Mouse (Mus musculus) MEL (cell line): ENCODE measurements around the gene Olfr462. TPM values are rescaled to one million over a fixed set of nuclear protein-coding genes. Genes with fewer than 3 reads are reported as not detected.
"Not testable (repeated sequence)": the region's sequence is repeated elsewhere in the genome, so short reads cannot be mapped to it uniquely, and the experiment has no call there.

ENCODE experiments used
- DNase-seq: peaks from one replicate; pipeline ENCODE4 v3.0.0; 2011; ENCODE audit warnings: low read depth, low spot score
- H3K27ac ChIP-seq: 2 replicates; pipeline ENCODE4 v1.5.1; 2012; ENCODE audit warnings: low read depth, mild to moderate bottlenecking, control low read depth, low read length, moderate library complexity; ENCODE audit not compliant: control insufficient read depth
- H3K27me3 ChIP-seq, 2 experiments: fragments of 150-350 bp in 1 of 2; sonication (generic) in 1 of 2; 2 replicates each; pipeline ENCODE4 v1.6.1; 2012; ENCODE audit warnings: low read length in 2 of 2, mild to moderate bottlenecking in 2 of 2, improper control_type of control experiment in 1 of 2, moderate library complexity in 1 of 2; ENCODE audit not compliant: insufficient read depth in 2 of 2, control insufficient read depth in 1 of 2
- H3K36me3 ChIP-seq, 2 experiments: 2 replicates each; pipeline ENCODE4 v1.6.1; 2012 to 2014; ENCODE audit warnings: low read length in 2 of 2, improper control_type of control experiment in 1 of 2, inconsistent platforms in 1 of 2, mild to moderate bottlenecking in 1 of 2; ENCODE audit not compliant: insufficient read depth in 2 of 2, control insufficient read depth in 1 of 2
- H3K4me1 ChIP-seq, 2 experiments: fragments of 150-350 bp in 1 of 2; sonication (generic) in 1 of 2; 2 replicates each; pipeline ENCODE4 v1.6.1; 2012; ENCODE audit warnings: low read length in 2 of 2, improper control_type of control experiment in 1 of 2, mild to moderate bottlenecking in 1 of 2; ENCODE audit not compliant: insufficient read depth in 2 of 2, control insufficient read depth in 1 of 2
- H3K4me3 ChIP-seq, 2 experiments: fragments of 150-350 bp in 1 of 2; sonication (generic) in 1 of 2; 2 replicates each; pipeline ENCODE4 v1.5.1; 2012; ENCODE audit warnings: low read depth in 2 of 2, low read length in 2 of 2, mild to moderate bottlenecking in 2 of 2, moderate library complexity in 2 of 2, control low read depth in 1 of 2, improper control_type of control experiment in 1 of 2; ENCODE audit not compliant: control insufficient read depth in 1 of 2, insufficient read depth in 1 of 2
- H3K79me2 ChIP-seq: 2 replicates; pipeline ENCODE4 v1.6.1; 2012; ENCODE audit warnings: mild to moderate bottlenecking, low read length, moderate library complexity; ENCODE audit not compliant: control insufficient read depth, poor library complexity, insufficient read depth
- H3K9ac ChIP-seq: 2 replicates; pipeline ENCODE4 v1.6.1; 2012; ENCODE audit warnings: low read depth, mild to moderate bottlenecking, control low read depth, low read length, moderate library complexity; ENCODE audit not compliant: control insufficient read depth, poor library complexity, severe bottlenecking
- H3K9me3 ChIP-seq: fragments of 150-350 bp; sonication (generic); replicated peaks from 2 replicates; pipeline ENCODE4 v1.6.1; 2012; ENCODE audit warnings: mild to moderate bottlenecking, low read length, improper control_type of control experiment, moderate library complexity; ENCODE audit not compliant: insufficient read depth
- CHD1 ChIP-seq: IDR thresholded peaks from 2 replicates; pipeline ENCODE4 v1.6.1; 2012; ENCODE audit warnings: low read depth, mild to moderate bottlenecking, inconsistent platforms, low read length, improper control_type of control experiment
- CHD2 ChIP-seq: IDR thresholded peaks from 2 replicates; pipeline ENCODE4 v1.6.1; 2011; ENCODE audit warnings: low read length, improper control_type of control experiment
- CTCF ChIP-seq, 3 experiments: IDR thresholded peaks in 2 of 3; conservative IDR thresholded peaks in 1 of 3; 2 replicates each; pipeline ENCODE4 v1.5.1; 2011 to 2012; ENCODE audit warnings: low read length in 3 of 3, low read depth in 2 of 3, mild to moderate bottlenecking in 2 of 3, improper control_type of control experiment in 1 of 3, inconsistent platforms in 1 of 3, mixed read lengths in 1 of 3, moderate library complexity in 1 of 3; ENCODE audit not compliant: control insufficient read depth in 1 of 3, insufficient read depth in 1 of 3, poor library complexity in 1 of 3, severe bottlenecking in 1 of 3
- E2F4 ChIP-seq: IDR thresholded peaks from 2 replicates; pipeline ENCODE4 v1.6.1; 2011; ENCODE audit warnings: low read depth, low read length, improper control_type of control experiment, borderline replicate concordance
- KAT2A ChIP-seq: conservative IDR thresholded peaks from 2 replicates; pipeline ENCODE4 v1.6.1; 2012; ENCODE audit warnings: low read depth, low read length, improper control_type of control experiment, inconsistent platforms
- MAZ ChIP-seq: IDR thresholded peaks from 2 replicates; pipeline ENCODE4 v1.6.1; 2012; ENCODE audit warnings: low read depth, mild to moderate bottlenecking, inconsistent platforms, low read length, improper control_type of control experiment
- MEF2A ChIP-seq: IDR thresholded peaks from 2 replicates; pipeline ENCODE4 v1.6.1; 2014; ENCODE audit warnings: low read depth, mild to moderate bottlenecking, inconsistent platforms, low read length, improper control_type of control experiment; ENCODE audit not compliant: poor library complexity, insufficient replicate concordance, severe bottlenecking; ENCODE audit errors: extremely low read depth
- MXI1 ChIP-seq: IDR thresholded peaks from 2 replicates; pipeline ENCODE4 v1.6.1; 2011; ENCODE audit warnings: mild to moderate bottlenecking, low read depth, low read length, improper control_type of control experiment
- MYC ChIP-seq: IDR thresholded peaks from 2 replicates; pipeline ENCODE4 v1.6.1; 2011; ENCODE audit warnings: low read depth, mild to moderate bottlenecking, low read length, improper control_type of control experiment, moderate library complexity
- POLR2A ChIP-seq, 2 experiments: IDR thresholded peaks; 2 replicates each; pipeline ENCODE4 v1.6.1; 2011 to 2012; ENCODE audit warnings: low read length in 2 of 2, mild to moderate bottlenecking in 2 of 2, control low read depth in 1 of 2, improper control_type of control experiment in 1 of 2, low read depth in 1 of 2, moderate library complexity in 1 of 2; ENCODE audit not compliant: control insufficient read depth in 1 of 2, insufficient read depth in 1 of 2, poor library complexity in 1 of 2
- POLR2AphosphoS2 ChIP-seq: IDR thresholded peaks from 2 replicates; pipeline ENCODE4 v1.6.1; 2011; ENCODE audit warnings: low read length, improper control_type of control experiment
- RAD21 ChIP-seq: IDR thresholded peaks from 2 replicates; pipeline ENCODE4 v1.6.1; 2011; ENCODE audit warnings: mild to moderate bottlenecking, low read depth, low read length, improper control_type of control experiment
- SMC3 ChIP-seq: IDR thresholded peaks from 2 replicates; pipeline ENCODE4 v1.6.1; 2011; ENCODE audit warnings: low read depth, low read length, improper control_type of control experiment
- TBP ChIP-seq: IDR thresholded peaks from 2 replicates; pipeline ENCODE4 v1.8.0; 2011; ENCODE audit warnings: low read depth, low read length, improper control_type of control experiment
- ZMIZ1 ChIP-seq: IDR thresholded peaks from 2 replicates; pipeline ENCODE4 v1.6.1; 2012; ENCODE audit warnings: low read depth, mild to moderate bottlenecking, inconsistent platforms, low read length, improper control_type of control experiment, moderate library complexity
- ZNF384 ChIP-seq: IDR thresholded peaks from 2 replicates; pipeline ENCODE4 v1.6.1; 2012; ENCODE audit warnings: low read depth, mild to moderate bottlenecking, inconsistent platforms, low read length, improper control_type of control experiment
- polyA plus RNA-seq, 2 experiments: library from polyadenylated mRNA; stranded (reverse) in 1 of 2; unstranded in 1 of 2; fragments of >175 nt in 1 of 2; fragments of >200 nt in 1 of 2; gene quantifications; 2 replicates each; pipeline versions ENCODE4 v1.2.1 to v1.2.4; 2012; ENCODE audit warnings: low replicate concordance in 2 of 2, low read depth in 1 of 2; ENCODE audit not compliant: insufficient read length in 2 of 2, insufficient read depth in 1 of 2, missing spikeins in 1 of 2
- total RNA-seq: library from RNA; depleted of rRNA; stranded (reverse); fragments of 300-350 nt; gene quantifications from 2 replicates; pipeline ENCODE4 v1.2.3, GENCODE M21; 2012

Gene Olfr462
- total and polyA plus RNA-seq, 3 experiments = not detected

GRCm38 (mm10) chr11:87870096-87870495 is 22.0 kb downstream of the Olfr462 start:
- DNase-seq = no peak
- no peak overlapping the region for H3K4me3 ChIP-seq
- TF ChIP-seq MAZ (no peak), MEF2A (no peak), TBP (no peak)
- H3K79me2 ChIP-seq = no peaks in the 10 kb centered on the region
- no peaks in the 10 kb centered on the region for H3K36me3 ChIP-seq
- no peaks in the 10 kb centered on the region; a peak in 2 of 4 replicates for H3K27me3 ChIP-seq
- H3K9ac ChIP-seq = no peak overlapping the region
- H3K9me3 ChIP-seq = no peaks in the 10 kb centered on the region
- H3K27ac ChIP-seq = no peak overlapping the region
- H3K4me1 ChIP-seq = no peaks in the 10 kb centered on the region

- peak; percentile 16 to 56 (median 46); a peak in 5 of 6 replicates for TF ChIP-seq CTCF (IDR thresholded peaks at IDR 0.05 in 2 of 3, conservative IDR thresholded peaks at IDR 0.05 in 1 of 3; ENCODE audit: control insufficient read depth in 1 of 3, insufficient read depth in 1 of 3, low read depth in 2 of 3, low read length in 3 of 3, poor library complexity in 1 of 3, severe bottlenecking in 1 of 3)
- peak; percentile 25; the same call in 1 of the 2 replicates for TF ChIP-seq SMC3
- 0 out of 2 replicates have a peak, but pooled peaks have one; percentile 29 for TF ChIP-seq ZNF384
- peak; percentile 13 for TF ChIP-seq RAD21
- not testable (repeated sequence) for H3K9ac ChIP-seq, H3K27ac ChIP-seq, H3K9me3 ChIP-seq, H3K79me2 ChIP-seq, H3K36me3 ChIP-seq, H3K27me3 ChIP-seq, H3K4me1 ChIP-seq, H3K4me3 ChIP-seq
- peak; percentile 38 for DNase-seq
Measured at GRCm38 (mm10) chr11:87866891-87867290, 25.2 kb downstream of the Olfr462 start.

- H3K27ac ChIP-seq = no peak overlapping the region
- DNase-seq = no peak
- TF ChIP-seq E2F4 (no peak), MYC (no peak), POLR2AphosphoS2 (no peak), ZMIZ1 (no peak), KAT2A (no peak), MAZ (no peak), CHD2 (no peak), CHD1 (no peak), ZNF384 (no peak), MXI1 (no peak), POLR2A (IDR thresholded peaks at IDR 0.05; ENCODE audit: control insufficient read depth in 1 of 2, insufficient read depth in 1 of 2, low read depth in 1 of 2, low read length in 2 of 2, poor library complexity in 1 of 2) (no peak), MEF2A (no peak)
- H3K79me2 ChIP-seq = no peaks in the 10 kb centered on the region
- no peaks in the 10 kb centered on the region for H3K36me3 ChIP-seq
- no peaks in the 10 kb centered on the region for H3K9me3 ChIP-seq
- no peak overlapping the region for H3K9ac ChIP-seq
- no peaks in the 10 kb centered on the region for H3K27me3 ChIP-seq
- H3K4me1 ChIP-seq = no peaks in the 10 kb centered on the region
- H3K4me3 ChIP-seq = no peak overlapping the region
Measured at GRCm38 (mm10) chr11:87862805-87863204, 29.3 kb downstream of the Olfr462 start.
